Mouse (Mus musculus): ENCODE data around the gene Slc35d1. TPM values are rescaled to one million over a fixed set of nuclear protein-coding genes. Genes with fewer than 3 reads are reported as not detected.
A peak's percentile ranks its signal among the peaks of the same experiment; 100 is the strongest.

Slc35d1 gene
- polyA plus RNA-seq, 1 experiment: 1.4 TPM

- Histone ChIP-seq H3K4me1 (peaks cover 10% of the 10 kb centered on the region), H3K9me3 (peaks cover 3% of the 10 kb centered on the region; the same call in 1 of the 2 replicates), H3K27me3 (replicated peaks) (no peaks in the 10 kb centered on the region), H3K36me3 (replicated peaks; ENCODE audit: low read length) (no peaks in the 10 kb centered on the region), H3K4me3 (replicated peaks) (no peak overlapping the region)
- no peak for TF ChIP-seq FLI1 (IDR thresholded peaks at IDR 0.05; ENCODE audit: low read length)
- TF ChIP-seq GATA1 (IDR thresholded peaks at IDR 0.05; ENCODE audit: borderline replicate concordance, low read length): no peak
Measured at GRCm38 (mm10) chr4:103222854-103223253, 7.9 kb upstream of the Slc35d1 start.

DNA sequence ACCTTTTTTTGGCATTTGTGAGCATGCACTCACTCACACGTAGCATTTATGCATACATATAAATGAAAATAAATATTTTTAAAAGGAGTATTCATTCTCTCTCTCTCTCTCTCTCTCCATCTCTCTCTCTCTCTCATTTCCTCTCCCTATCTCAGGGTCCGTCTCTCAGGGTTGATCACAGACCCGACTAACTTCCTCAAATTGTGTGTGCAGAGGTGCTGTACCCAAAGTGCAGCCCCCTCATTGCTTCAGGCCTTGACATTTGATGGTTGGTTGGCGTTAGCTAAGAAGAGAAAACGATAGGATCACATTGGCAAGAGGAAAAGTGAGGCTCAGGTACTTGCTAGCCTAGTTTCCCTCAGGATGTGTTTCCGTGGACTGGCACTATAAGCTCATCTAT lies 6.8 kb upstream of the Slc35d1 start:
- no peak overlapping the region for H3K4me3 ChIP-seq (replicated peaks)

GRCm38 (mm10) chr4:103219011-103219410 lies 4.0 kb upstream of the Slc35d1 start:
- Histone ChIP-seq H3K9me3 (no peaks in the 10 kb centered on the region), H3K4me1 (peaks cover 27% of the 10 kb centered on the region), H3K27me3 (replicated peaks) (no peaks in the 10 kb centered on the region), H3K4me3 (replicated peaks) (no peak overlapping the region), H3K36me3 (replicated peaks; ENCODE audit: low read length) (peaks cover 2% of the 10 kb centered on the region)
- no peak for TF ChIP-seq FLI1 (IDR thresholded peaks at IDR 0.05; ENCODE audit: low read length)

More for the DNA sequence above, 6.8 kb upstream of the Slc35d1 start:
- Histone ChIP-seq H3K36me3 (replicated peaks; ENCODE audit: low read length) (no peaks in the 10 kb centered on the region), H3K4me1 (peaks cover 12% of the 10 kb centered on the region), H3K9me3 (peaks cover 3% of the 10 kb centered on the region; the same call in 1 of the 2 replicates), H3K27me3 (replicated peaks) (no peaks in the 10 kb centered on the region)
- TF ChIP-seq FLI1 (IDR thresholded peaks at IDR 0.05; ENCODE audit: low read length) (no peak), GATA1 (IDR thresholded peaks at IDR 0.05; ENCODE audit: borderline replicate concordance, low read length) (no peak)

DNA sequence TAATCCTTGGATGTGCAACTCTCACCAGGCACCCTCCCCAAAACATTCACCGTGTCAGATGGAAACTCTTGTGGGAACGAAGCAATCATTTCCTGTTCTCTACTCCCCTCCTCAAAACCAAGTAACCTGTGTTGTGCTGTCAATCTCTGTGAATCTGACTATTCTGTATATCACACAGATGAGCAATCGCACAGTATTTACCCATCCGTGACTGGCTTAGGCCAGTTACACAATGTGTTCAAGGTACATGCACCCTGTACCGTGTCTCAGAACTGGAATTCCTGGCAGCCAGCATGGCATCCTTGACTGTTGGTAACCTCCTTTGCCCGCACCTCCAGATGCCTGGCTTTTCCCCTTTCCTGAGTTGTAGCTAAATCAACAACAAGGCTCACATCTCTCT lies 1.1 kb upstream of the Slc35d1 start:
- no peaks in the 10 kb centered on the region for H3K9me3 ChIP-seq
- peaks cover 40% of the 10 kb centered on the region for H3K4me1 ChIP-seq
- TF ChIP-seq GATA1 (IDR thresholded peaks at IDR 0.05; ENCODE audit: borderline replicate concordance, low read length): no peak
- H3K36me3 ChIP-seq (replicated peaks; ENCODE audit: low read length): peaks cover 14% of the 10 kb centered on the region
- peak overlapping the region; percentile 55 for H3K4me3 ChIP-seq (replicated peaks)
- H3K27me3 ChIP-seq (replicated peaks): no peaks in the 10 kb centered on the region

DNA sequence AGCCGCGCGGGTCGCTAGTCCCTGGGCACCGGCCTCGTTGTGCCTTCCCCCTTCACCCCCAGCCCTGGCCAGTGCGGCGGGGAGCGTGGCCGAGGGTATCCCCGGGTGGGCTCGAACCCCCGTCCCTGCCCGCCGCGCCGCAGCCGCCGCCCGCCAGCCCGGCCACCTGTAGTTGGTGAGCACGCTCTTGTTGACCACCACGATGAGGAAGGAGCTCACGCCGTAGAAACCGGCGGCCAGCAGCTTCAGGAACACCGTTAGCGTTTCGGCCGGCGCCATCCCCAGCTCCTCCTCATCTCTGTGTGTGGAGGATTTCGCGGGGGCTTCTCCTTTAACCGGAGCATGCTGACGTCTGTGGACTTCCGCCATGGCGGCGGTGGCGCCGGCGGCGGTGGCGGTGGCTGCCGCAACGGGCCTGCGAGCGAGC lies 453 bp downstream of the Slc35d1 start:
- Histone ChIP-seq H3K4me1 (peaks cover 40% of the 10 kb centered on the region), H3K36me3 (replicated peaks; ENCODE audit: low read length) (peaks cover 29% of the 10 kb centered on the region), H3K4me3 (replicated peaks) (peak overlapping the region; percentile 98), H3K9me3 (no peaks in the 10 kb centered on the region), H3K27me3 (replicated peaks) (no peaks in the 10 kb centered on the region)
- TF ChIP-seq FLI1 (IDR thresholded peaks at IDR 0.05; ENCODE audit: low read length): no peak
- no peak for TF ChIP-seq GATA1 (IDR thresholded peaks at IDR 0.05; ENCODE audit: borderline replicate concordance, low read length)

DNA sequence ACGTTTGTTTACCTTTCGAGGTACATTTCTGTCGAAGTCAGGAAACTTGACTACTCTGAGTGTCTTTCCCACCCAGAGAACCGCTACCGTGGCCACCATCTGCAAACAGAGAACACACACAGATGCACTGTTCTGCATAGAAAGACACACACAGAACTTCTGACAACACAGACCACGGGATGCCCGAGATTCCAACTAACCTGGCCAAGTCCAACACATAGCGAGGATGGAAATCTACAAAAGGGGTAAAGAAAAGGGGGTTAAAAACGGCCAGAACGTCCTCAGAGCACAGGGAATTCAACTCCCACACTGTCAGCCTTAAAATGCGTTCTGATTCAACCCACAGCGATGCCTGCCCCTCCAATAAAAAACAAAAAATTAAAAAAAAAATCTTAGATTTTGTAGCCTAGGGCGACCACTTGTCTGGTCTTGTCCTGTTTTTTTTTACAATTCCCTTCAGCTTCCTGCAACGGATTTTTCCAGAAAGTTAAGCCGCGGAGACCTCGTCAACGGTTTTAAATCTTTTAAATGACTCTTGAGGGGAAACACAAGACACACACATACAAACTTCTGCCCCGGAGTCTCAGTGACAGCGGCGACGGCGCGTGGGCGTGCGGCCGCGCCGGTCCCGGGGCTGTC lies 986 bp downstream of the Slc35d1 start:
- H3K9me3 ChIP-seq: no peaks in the 10 kb centered on the region
- H3K27me3 ChIP-seq (replicated peaks): no peaks in the 10 kb centered on the region
- peak overlapping the region; percentile 98 for H3K4me3 ChIP-seq (replicated peaks)
- H3K36me3 ChIP-seq (replicated peaks; ENCODE audit: low read length): peaks cover 35% of the 10 kb centered on the region
- TF ChIP-seq FLI1 (IDR thresholded peaks at IDR 0.05; ENCODE audit: low read length) (no peak), GATA1 (IDR thresholded peaks at IDR 0.05; ENCODE audit: borderline replicate concordance, low read length) (no peak)
- peaks cover 40% of the 10 kb centered on the region for H3K4me1 ChIP-seq

DNA sequence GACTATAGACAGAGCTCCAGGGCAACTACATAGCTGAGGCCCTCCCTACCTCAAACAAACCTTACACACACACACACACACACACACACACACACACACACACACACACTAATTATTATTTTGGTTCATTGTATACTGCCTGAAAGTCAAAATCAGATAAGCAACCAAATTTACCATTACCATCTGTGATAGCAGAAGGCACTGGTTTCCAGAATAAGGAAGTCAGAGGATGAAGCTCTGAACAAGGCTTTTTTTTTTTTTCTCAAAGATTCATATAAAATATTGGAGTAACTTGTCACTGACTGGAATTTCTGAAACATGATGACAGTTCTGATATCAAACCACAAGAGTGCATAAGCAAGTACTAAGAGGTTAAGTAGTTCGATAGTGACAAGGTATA lies 6.4 kb downstream of the Slc35d1 start:
- H3K36me3 ChIP-seq (replicated peaks; ENCODE audit: low read length): peaks cover 82% of the 10 kb centered on the region

GRCm38 (mm10) chr4:103203646-103204045 lies 11.3 kb downstream of the Slc35d1 start:
- no peak for TF ChIP-seq GATA1 (IDR thresholded peaks at IDR 0.05; ENCODE audit: borderline replicate concordance, low read length)
- TF ChIP-seq FLI1 (IDR thresholded peaks at IDR 0.05; ENCODE audit: low read length): no peak
- Histone ChIP-seq H3K4me3 (replicated peaks) (no peak overlapping the region), H3K27me3 (replicated peaks) (no peaks in the 10 kb centered on the region), H3K4me1 (peaks cover 8% of the 10 kb centered on the region), H3K36me3 (replicated peaks; ENCODE audit: low read length) (peaks cover 86% of the 10 kb centered on the region), H3K9me3 (no peaks in the 10 kb centered on the region)

More for the DNA sequence above, 6.4 kb downstream of the Slc35d1 start:
- Histone ChIP-seq H3K4me3 (replicated peaks) (no peak overlapping the region), H3K4me1 (peaks cover 20% of the 10 kb centered on the region), H3K27me3 (replicated peaks) (no peaks in the 10 kb centered on the region), H3K9me3 (no peaks in the 10 kb centered on the region)
- TF ChIP-seq FLI1 (IDR thresholded peaks at IDR 0.05; ENCODE audit: low read length) (no peak), GATA1 (IDR thresholded peaks at IDR 0.05; ENCODE audit: borderline replicate concordance, low read length) (no peak)

DNA sequence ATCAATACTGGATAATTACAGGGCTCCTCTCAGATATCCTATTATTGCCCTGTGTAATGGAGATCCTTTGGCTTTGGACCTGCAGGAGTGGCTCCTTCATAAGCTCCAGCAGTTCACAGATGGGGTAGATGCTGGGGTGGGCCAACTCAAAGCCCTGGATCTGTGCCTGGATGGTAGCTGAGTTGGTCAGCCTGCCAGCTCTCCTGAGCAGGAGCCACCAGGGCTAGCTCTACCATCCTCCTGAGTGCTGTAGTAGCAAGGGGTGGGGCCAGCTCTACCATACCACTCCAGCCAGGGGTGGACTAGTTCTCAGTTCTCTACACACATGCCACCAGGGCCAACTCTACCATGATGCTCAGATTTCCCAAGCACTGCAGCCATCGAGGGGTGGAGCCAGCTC lies 14.9 kb downstream of the Slc35d1 start:
- H3K36me3 ChIP-seq (replicated peaks; ENCODE audit: low read length): peaks cover 86% of the 10 kb centered on the region
- no peak for TF ChIP-seq FLI1 (IDR thresholded peaks at IDR 0.05; ENCODE audit: low read length)
- no peak for TF ChIP-seq GATA1 (IDR thresholded peaks at IDR 0.05; ENCODE audit: borderline replicate concordance, low read length)
- no peaks in the 10 kb centered on the region for H3K9me3 ChIP-seq

DNA sequence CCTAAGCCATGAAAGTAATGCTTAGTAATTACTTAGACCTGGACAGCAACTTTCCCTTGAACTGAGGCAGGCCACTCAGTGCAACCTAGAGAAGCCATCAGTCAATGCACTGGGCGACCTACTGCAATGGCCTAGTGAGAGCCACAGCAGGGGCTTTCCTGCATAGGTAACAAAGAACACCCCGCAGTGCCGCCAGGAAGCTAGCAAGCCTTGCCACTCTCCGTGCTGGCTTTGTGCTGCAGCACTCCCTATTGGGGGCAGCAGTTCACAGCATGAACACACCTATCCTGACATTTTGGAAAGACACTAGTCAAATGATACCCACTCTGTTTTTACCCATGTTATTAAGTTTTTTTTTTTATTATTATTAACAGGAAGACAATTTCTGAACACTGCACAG lies 15.9 kb downstream of the Slc35d1 start:
- peaks cover 86% of the 10 kb centered on the region for H3K36me3 ChIP-seq (replicated peaks; ENCODE audit: low read length)
- no peak overlapping the region for H3K4me3 ChIP-seq (replicated peaks)
- peaks cover 13% of the 10 kb centered on the region; the same call in 1 of the 2 replicates for H3K4me1 ChIP-seq
- TF ChIP-seq GATA1 (IDR thresholded peaks at IDR 0.05; ENCODE audit: borderline replicate concordance, low read length) (no peak), FLI1 (IDR thresholded peaks at IDR 0.05; ENCODE audit: low read length) (no peak)
- no peaks in the 10 kb centered on the region for H3K9me3 ChIP-seq
- H3K27me3 ChIP-seq (replicated peaks): no peaks in the 10 kb centered on the region

More for the DNA sequence above, 14.9 kb downstream of the Slc35d1 start:
- Histone ChIP-seq H3K4me3 (replicated peaks) (no peak overlapping the region), H3K27me3 (replicated peaks) (no peaks in the 10 kb centered on the region), H3K4me1 (peaks cover 17% of the 10 kb centered on the region)
